Mouse (Mus musculus): ENCODE results near the gene Frmd4b. TPM values are rescaled to one million over a fixed set of nuclear protein-coding genes. Genes with fewer than 3 reads are reported as not detected.

Gene Frmd4b
- polyA plus RNA-seq (2014; fragmentation: Nextera tagmentation; extraction: Ambion mirVana), result 19.7 and 22.2 TPM in 2 replicates

DNA sequence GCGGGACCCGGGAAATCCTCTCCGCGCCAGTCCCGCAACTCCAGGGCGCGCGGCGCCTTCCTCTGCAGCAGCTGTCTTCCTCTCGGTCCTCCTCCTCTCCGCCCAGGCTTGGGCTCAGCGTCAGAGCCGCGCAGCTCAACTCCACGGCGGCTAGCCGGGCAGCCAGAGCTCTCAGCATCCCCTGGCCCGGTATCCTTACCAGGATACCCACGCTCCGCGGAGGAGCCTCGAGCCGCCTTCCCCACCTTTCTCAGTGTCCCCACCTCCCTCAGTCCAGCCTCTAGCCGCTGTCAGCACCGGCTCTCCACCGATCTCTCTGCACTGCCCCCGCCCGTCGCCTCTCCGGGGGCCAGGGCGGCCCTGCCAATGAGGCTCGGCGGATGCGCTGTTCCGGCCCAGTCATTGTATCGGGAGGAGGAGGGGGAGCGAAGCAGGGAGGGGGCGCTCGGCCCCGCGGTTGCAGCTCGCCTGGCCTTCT lies at the start of gene Frmd4b:
TSS of gene Frmd4b (minus strand) at position 276 of the 478 bp plus-strand sequence.
- H3K9me3 ChIP-seq (ENCODE audit: control insufficient read depth, low read depth, low read length), result no peaks in the 10 kb centered on the region
- peak within 1 kb of the TSS; percentile 94 for H3K4me2 ChIP-seq (replicated peaks; ENCODE audit: low read depth, low read length)
- H3K9ac ChIP-seq (replicated peaks; ENCODE audit: low read depth, low read length), result peak within 1 kb of the TSS; percentile 41
- peak within 1 kb of the TSS; percentile 64 for H3K4me3 ChIP-seq (ENCODE audit: low read depth, low read length)
- no peaks in the 10 kb centered on the region for H3K36me3 ChIP-seq (ENCODE audit: control insufficient read depth, insufficient read depth, low read length)
- no peaks in the 10 kb centered on the region for H3K4me1 ChIP-seq (ENCODE audit: control insufficient read depth, insufficient read depth, low read length)
- WGBS, result under 1% methylated on average over 42 of the region's 42 CpGs
- no peak within 1 kb of the TSS for H3K27ac ChIP-seq (ENCODE audit: low read length)
- no peaks in the 10 kb centered on the region; the same call in 1 of the 2 replicates for H3K27me3 ChIP-seq (ENCODE audit: control insufficient read depth, insufficient read depth, low read length)
- ATAC-seq (ENCODE audit: insufficient number of reproducible peaks, insufficient read depth, low FRiP score, low read depth), result peak; percentile 83

DNA sequence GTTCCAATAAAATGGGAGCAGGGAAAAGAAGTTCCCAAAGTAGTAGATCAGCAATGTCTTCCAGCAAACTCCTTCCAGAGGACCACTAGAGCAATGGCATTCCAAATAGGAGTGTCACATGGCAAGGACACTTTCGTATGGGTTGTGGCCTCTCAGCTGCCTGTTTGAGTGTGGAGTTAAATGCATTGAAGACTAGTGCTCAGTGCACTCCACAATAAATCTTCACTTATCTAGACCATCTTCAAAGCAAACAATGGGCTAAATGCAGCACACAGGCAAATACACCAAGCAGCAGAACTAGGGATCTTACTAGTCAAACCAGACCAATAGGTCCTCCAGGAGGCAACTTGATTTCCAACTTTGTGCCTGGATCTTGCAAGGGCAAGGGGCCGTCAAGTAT lies 49.1 kb upstream of the Frmd4b start:
- no peak for ATAC-seq (ENCODE audit: insufficient number of reproducible peaks, insufficient read depth, low FRiP score, low read depth)
- WGBS, result 20% methylated on average over 2 of the region's 2 CpGs
- H3K27me3 ChIP-seq (ENCODE audit: control insufficient read depth, insufficient read depth, low read length), result no peaks in the 10 kb centered on the region
- no peaks in the 10 kb centered on the region for H3K4me1 ChIP-seq (ENCODE audit: control insufficient read depth, insufficient read depth, low read length)
- no peaks in the 10 kb centered on the region for H3K9me3 ChIP-seq (ENCODE audit: control insufficient read depth, low read depth, low read length)
- H3K4me2 ChIP-seq (replicated peaks; ENCODE audit: low read depth, low read length), result no peak overlapping the region
- no peak overlapping the region for H3K4me3 ChIP-seq (ENCODE audit: low read depth, low read length)
- no peak overlapping the region for H3K9ac ChIP-seq (replicated peaks; ENCODE audit: low read depth, low read length)
- no peak overlapping the region for H3K27ac ChIP-seq (ENCODE audit: low read length)
- H3K36me3 ChIP-seq (ENCODE audit: control insufficient read depth, insufficient read depth, low read length), result no peaks in the 10 kb centered on the region

DNA sequence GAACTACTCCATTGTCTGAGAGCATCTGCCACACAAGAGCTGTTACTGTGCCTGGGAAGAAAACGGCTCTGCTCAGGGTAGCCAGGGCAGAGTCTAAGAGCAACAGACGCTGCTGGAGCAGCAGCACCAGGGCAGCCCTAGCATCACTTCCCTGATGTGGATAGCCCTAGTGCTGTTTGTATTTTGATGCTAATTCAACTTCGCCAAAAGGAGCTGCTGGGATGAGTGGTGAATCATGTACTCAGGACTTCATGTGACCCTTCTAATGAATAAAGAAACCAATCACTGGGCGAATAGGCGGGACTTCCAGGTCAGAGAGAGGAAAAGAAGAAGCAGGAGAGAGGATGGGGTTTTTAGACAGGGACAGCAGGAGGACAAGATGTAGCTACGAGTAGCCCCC lies 41.6 kb upstream of the Frmd4b start:
- Histone ChIP-seq H3K4me3 (ENCODE audit: low read depth, low read length) (no peak overlapping the region), H3K9ac (replicated peaks; ENCODE audit: low read depth, low read length) (no peak overlapping the region), H3K27me3 (ENCODE audit: control insufficient read depth, insufficient read depth, low read length) (no peaks in the 10 kb centered on the region), H3K4me1 (ENCODE audit: control insufficient read depth, insufficient read depth, low read length) (no peaks in the 10 kb centered on the region), H3K4me2 (replicated peaks; ENCODE audit: low read depth, low read length) (no peak overlapping the region), H3K9me3 (ENCODE audit: control insufficient read depth, low read depth, low read length) (0 out of 2 replicates have a peak, but pooled peaks cover 3% of the 10 kb centered on the region), H3K36me3 (ENCODE audit: control insufficient read depth, insufficient read depth, low read length) (no peaks in the 10 kb centered on the region), H3K27ac (ENCODE audit: low read length) (no peak overlapping the region)
- ATAC-seq (ENCODE audit: insufficient number of reproducible peaks, insufficient read depth, low FRiP score, low read depth), result no peak
- WGBS, result 80% methylated on average over 6 of the region's 6 CpGs

DNA sequence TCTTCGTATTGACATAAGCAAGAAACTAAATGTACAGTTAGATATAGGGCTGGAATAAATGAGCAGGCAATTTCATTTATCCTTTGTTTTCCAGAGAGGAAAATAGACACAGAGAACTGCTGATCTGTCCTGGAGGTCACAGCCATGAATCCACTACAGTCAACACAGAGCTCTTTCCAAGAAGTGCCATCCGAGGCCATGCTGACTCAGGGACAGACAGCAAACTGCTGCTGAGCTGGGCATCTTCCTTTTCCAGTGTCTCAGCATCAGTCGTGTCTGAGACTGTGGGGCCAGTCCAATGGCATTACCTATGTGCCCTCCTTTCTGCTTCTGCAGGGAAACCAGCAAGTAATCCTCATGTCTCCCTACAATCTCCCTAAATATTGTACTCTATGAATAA lies 38.6 kb upstream of the Frmd4b start:
- no peak for ATAC-seq (ENCODE audit: insufficient number of reproducible peaks, insufficient read depth, low FRiP score, low read depth)
- no peak overlapping the region for H3K9ac ChIP-seq (replicated peaks; ENCODE audit: low read depth, low read length)
- no peak overlapping the region for H3K4me3 ChIP-seq (ENCODE audit: low read depth, low read length)
- 76% methylated on average over 3 of the region's 3 CpGs for WGBS
- H3K36me3 ChIP-seq (ENCODE audit: control insufficient read depth, insufficient read depth, low read length), result no peaks in the 10 kb centered on the region
- no peaks in the 10 kb centered on the region for H3K4me1 ChIP-seq (ENCODE audit: control insufficient read depth, insufficient read depth, low read length)
- 0 out of 2 replicates have a peak, but pooled peaks cover 3% of the 10 kb centered on the region for H3K9me3 ChIP-seq (ENCODE audit: control insufficient read depth, low read depth, low read length)
- H3K27me3 ChIP-seq (ENCODE audit: control insufficient read depth, insufficient read depth, low read length), result no peaks in the 10 kb centered on the region
- no peak overlapping the region for H3K4me2 ChIP-seq (replicated peaks; ENCODE audit: low read depth, low read length)
- no peak overlapping the region for H3K27ac ChIP-seq (ENCODE audit: low read length)

DNA sequence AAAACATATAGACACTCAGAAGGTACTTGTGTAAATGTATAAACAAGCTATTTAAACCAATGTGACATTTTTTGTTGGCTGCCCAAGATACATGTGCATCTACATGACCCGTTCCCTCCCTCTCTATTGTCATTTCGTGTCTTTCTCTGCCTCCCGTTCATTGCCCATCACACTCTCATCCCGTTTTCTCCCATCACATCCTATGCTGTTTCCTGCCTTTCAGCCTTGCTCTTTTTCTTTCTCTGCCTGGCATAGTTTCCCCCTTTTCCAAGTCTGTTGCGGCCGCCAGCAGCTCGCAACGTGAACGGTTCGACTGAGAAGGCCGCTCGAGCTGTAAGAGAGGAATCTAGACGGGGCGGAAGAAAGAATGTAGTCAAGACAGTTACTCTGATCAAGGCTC lies 30.2 kb upstream of the Frmd4b start:
- no peaks in the 10 kb centered on the region for H3K27me3 ChIP-seq (ENCODE audit: control insufficient read depth, insufficient read depth, low read length)
- no peak overlapping the region for H3K27ac ChIP-seq (ENCODE audit: low read length)
- H3K4me1 ChIP-seq (ENCODE audit: control insufficient read depth, insufficient read depth, low read length), result no peaks in the 10 kb centered on the region
- H3K4me2 ChIP-seq (replicated peaks; ENCODE audit: low read depth, low read length), result no peak overlapping the region
- H3K4me3 ChIP-seq (ENCODE audit: low read depth, low read length), result no peak overlapping the region
- no peak overlapping the region for H3K9ac ChIP-seq (replicated peaks; ENCODE audit: low read depth, low read length)
- WGBS, result 95% methylated on average over 14 of the region's 14 CpGs
- H3K9me3 ChIP-seq (ENCODE audit: control insufficient read depth, low read depth, low read length), result no peaks in the 10 kb centered on the region
- no peak for ATAC-seq (ENCODE audit: insufficient number of reproducible peaks, insufficient read depth, low FRiP score, low read depth)
- H3K36me3 ChIP-seq (ENCODE audit: control insufficient read depth, insufficient read depth, low read length), result no peaks in the 10 kb centered on the region

DNA sequence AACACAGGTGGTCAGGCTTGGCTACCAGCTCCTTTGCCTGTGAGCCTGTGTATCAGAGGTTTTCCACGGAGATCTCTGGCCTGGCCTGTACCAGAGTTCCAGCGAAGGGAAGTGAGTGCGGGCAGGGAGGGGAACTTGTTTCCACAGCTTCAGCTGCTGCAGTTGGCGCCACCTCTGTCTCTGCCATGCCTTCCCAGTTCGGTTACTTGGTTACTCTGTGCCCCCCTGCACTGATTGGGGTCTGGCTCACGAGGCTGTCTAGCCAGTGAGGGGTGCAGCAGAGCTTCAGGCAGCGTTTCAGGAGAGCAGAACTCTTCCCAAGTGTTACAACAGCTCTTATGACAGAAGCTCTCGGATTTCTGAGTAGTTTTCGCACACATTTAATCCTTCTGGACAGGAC lies 6.0 kb upstream of the Frmd4b start:
- H3K4me3 ChIP-seq (ENCODE audit: low read depth, low read length), result no peak overlapping the region
- no peak overlapping the region for H3K9ac ChIP-seq (replicated peaks; ENCODE audit: low read depth, low read length)
- H3K4me1 ChIP-seq (ENCODE audit: control insufficient read depth, insufficient read depth, low read length), result no peaks in the 10 kb centered on the region
- no peak overlapping the region for H3K27ac ChIP-seq (ENCODE audit: low read length)
- H3K27me3 ChIP-seq (ENCODE audit: control insufficient read depth, insufficient read depth, low read length), result no peaks in the 10 kb centered on the region
- ATAC-seq (ENCODE audit: insufficient number of reproducible peaks, insufficient read depth, low FRiP score, low read depth), result no peak
- 62% methylated on average over 9 of the region's 9 CpGs for WGBS
- H3K4me2 ChIP-seq (replicated peaks; ENCODE audit: low read depth, low read length), result no peak overlapping the region
- no peaks in the 10 kb centered on the region for H3K9me3 ChIP-seq (ENCODE audit: control insufficient read depth, low read depth, low read length)
- H3K36me3 ChIP-seq (ENCODE audit: control insufficient read depth, insufficient read depth, low read length), result no peaks in the 10 kb centered on the region

DNA sequence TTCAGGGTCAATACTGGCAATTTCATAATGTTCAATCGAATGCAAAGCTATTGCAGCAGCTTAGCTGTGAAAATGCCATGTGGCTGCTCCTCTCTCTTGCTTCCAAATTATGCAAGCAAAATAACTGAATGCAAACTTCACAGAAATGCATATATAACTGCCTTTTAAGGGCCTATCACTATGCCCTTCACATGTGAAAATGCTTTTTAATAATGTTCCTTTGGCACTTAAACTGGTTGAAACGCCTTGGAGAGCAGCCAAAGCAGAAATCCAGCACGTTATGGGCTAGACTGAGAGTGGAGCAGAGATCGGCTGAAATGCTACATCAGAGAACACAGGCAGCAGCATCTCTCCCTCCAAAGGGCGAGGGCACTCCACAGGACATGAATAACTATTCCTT lies 4.9 kb upstream of the Frmd4b start:
- 55% methylated on average over 5 of the region's 5 CpGs for WGBS
- Histone ChIP-seq H3K9me3 (ENCODE audit: control insufficient read depth, low read depth, low read length) (no peaks in the 10 kb centered on the region), H3K4me1 (ENCODE audit: control insufficient read depth, insufficient read depth, low read length) (no peaks in the 10 kb centered on the region), H3K9ac (replicated peaks; ENCODE audit: low read depth, low read length) (no peak overlapping the region), H3K4me3 (ENCODE audit: low read depth, low read length) (no peak overlapping the region), H3K36me3 (ENCODE audit: control insufficient read depth, insufficient read depth, low read length) (no peaks in the 10 kb centered on the region), H3K27me3 (ENCODE audit: control insufficient read depth, insufficient read depth, low read length) (no peaks in the 10 kb centered on the region), H3K27ac (ENCODE audit: low read length) (no peak overlapping the region), H3K4me2 (replicated peaks; ENCODE audit: low read depth, low read length) (no peak overlapping the region)
- no peak for ATAC-seq (ENCODE audit: insufficient number of reproducible peaks, insufficient read depth, low FRiP score, low read depth)

DNA sequence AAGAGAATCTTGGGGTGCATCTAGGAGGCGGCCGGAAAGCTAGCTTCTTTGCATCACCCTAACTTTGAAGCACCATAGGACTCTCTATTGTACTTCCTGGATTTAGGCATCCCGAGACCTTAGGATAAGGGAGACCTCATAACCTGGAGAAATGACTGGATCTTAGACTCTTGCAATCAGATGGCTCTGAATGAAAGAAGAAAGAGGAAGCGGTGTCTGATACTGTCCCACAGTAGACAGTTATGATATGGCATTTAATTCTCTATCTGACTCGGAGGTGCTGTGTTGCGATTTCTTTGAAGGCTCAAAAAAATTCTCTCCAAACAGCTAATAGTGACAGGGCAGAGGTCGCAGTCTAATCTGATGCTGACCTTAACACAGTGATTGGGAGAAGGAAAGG lies 433 bp upstream of the Frmd4b start:
- Histone ChIP-seq H3K9ac (replicated peaks; ENCODE audit: low read depth, low read length) (0 out of 2 replicates have a peak overlapping the region, but pooled peaks have one; percentile 41), H3K4me3 (ENCODE audit: low read depth, low read length) (peak overlapping the region; percentile 64), H3K4me1 (ENCODE audit: control insufficient read depth, insufficient read depth, low read length) (no peaks in the 10 kb centered on the region), H3K36me3 (ENCODE audit: control insufficient read depth, insufficient read depth, low read length) (no peaks in the 10 kb centered on the region), H3K27me3 (ENCODE audit: control insufficient read depth, insufficient read depth, low read length) (no peaks in the 10 kb centered on the region; the same call in 1 of the 2 replicates), H3K27ac (ENCODE audit: low read length) (no peak overlapping the region), H3K4me2 (replicated peaks; ENCODE audit: low read depth, low read length) (peak overlapping the region; percentile 94), H3K9me3 (ENCODE audit: control insufficient read depth, low read depth, low read length) (no peaks in the 10 kb centered on the region)
- no peak for ATAC-seq (ENCODE audit: insufficient number of reproducible peaks, insufficient read depth, low FRiP score, low read depth)
- 16% methylated on average over 7 of the region's 7 CpGs for WGBS

DNA sequence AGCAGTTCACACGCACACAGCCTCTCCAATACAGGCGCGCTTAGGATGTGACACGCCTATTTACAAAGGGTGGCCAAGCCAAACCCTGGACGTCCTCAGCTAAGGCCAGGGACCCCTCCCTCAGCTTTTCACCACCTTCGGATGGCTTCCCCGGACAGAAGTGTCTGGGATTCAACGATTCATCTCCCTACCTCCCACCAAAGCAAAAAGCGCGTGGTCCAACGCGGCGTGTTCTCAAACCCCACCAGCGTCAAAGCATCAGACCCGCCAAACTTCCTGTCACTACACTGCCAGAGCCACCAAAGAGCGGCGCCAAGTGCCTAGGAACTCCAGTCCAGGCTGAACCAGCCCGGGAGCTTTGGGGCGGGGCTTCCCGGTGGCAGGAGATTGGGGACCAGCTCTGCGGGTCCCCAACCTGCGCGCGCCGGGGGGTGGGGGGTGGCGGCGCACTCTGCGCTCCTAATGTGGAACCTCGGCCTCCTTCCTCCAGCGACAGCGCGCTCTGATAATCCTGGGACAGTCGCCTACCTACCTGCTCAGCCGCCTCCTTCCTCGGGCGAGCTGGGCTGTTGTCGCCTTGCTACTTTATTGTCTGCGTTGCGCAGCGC lies 579 bp downstream of the Frmd4b start:
- H3K36me3 ChIP-seq (ENCODE audit: control insufficient read depth, insufficient read depth, low read length), result no peaks in the 10 kb centered on the region
- no peaks in the 10 kb centered on the region for H3K4me1 ChIP-seq (ENCODE audit: control insufficient read depth, insufficient read depth, low read length)
- H3K4me3 ChIP-seq (ENCODE audit: low read depth, low read length), result peak overlapping the region; percentile 64
- under 1% methylated on average over 40 of the region's 40 CpGs for WGBS
- H3K9ac ChIP-seq (replicated peaks; ENCODE audit: low read depth, low read length), result peak overlapping the region; percentile 41
- H3K27me3 ChIP-seq (ENCODE audit: control insufficient read depth, insufficient read depth, low read length), result no peaks in the 10 kb centered on the region; the same call in 1 of the 2 replicates
- no peaks in the 10 kb centered on the region for H3K9me3 ChIP-seq (ENCODE audit: control insufficient read depth, low read depth, low read length)
- H3K4me2 ChIP-seq (replicated peaks; ENCODE audit: low read depth, low read length), result peak overlapping the region; percentile 94
- no peak overlapping the region for H3K27ac ChIP-seq (ENCODE audit: low read length)
- ATAC-seq (ENCODE audit: insufficient number of reproducible peaks, insufficient read depth, low FRiP score, low read depth), result peak; percentile 75
